Mouse (Mus musculus) bone marrow macrophage, adult 2 months (primary cell): ENCODE data around the gene Map3k9. TPM values are rescaled to one million over a fixed set of nuclear protein-coding genes. Genes with fewer than 3 reads are reported as not detected.

Experiments
- H3K27ac ChIP-seq: 2 replicates; pipeline ENCODE4 v1.5.1; 2012; ENCODE audit warnings: low read depth, low read length; ENCODE audit not compliant: insufficient read depth
- H3K4me1 ChIP-seq: 2 replicates; pipeline ENCODE4 v1.6.1; 2012; ENCODE audit warnings: low read length; ENCODE audit not compliant: control insufficient read depth, insufficient read depth
- H3K4me3 ChIP-seq: 2 replicates; pipeline ENCODE4 v1.5.1; 2012; ENCODE audit warnings: mild to moderate bottlenecking, low read length, moderate library complexity; ENCODE audit not compliant: insufficient read depth
- CTCF ChIP-seq: IDR thresholded peaks from 2 replicates; pipeline ENCODE4 v1.5.1; 2012; ENCODE audit warnings: low read depth, mild to moderate bottlenecking, low read length, moderate library complexity
- POLR2A ChIP-seq: IDR thresholded peaks from 2 replicates; pipeline ENCODE4 v1.6.1; 2012; ENCODE audit warnings: mild to moderate bottlenecking, low read depth, low read length, borderline replicate concordance
- polyA plus RNA-seq: library from polyadenylated mRNA; stranded (reverse); fragments of >200 nt; gene quantifications from 2 replicates; pipeline ENCODE4 v1.2.4, GENCODE M21; 2012; ENCODE audit not compliant: missing spikeins, insufficient read depth, insufficient read length

The Map3k9 gene
- polyA plus RNA-seq, 1 experiment, result 7.5 TPM

DNA sequence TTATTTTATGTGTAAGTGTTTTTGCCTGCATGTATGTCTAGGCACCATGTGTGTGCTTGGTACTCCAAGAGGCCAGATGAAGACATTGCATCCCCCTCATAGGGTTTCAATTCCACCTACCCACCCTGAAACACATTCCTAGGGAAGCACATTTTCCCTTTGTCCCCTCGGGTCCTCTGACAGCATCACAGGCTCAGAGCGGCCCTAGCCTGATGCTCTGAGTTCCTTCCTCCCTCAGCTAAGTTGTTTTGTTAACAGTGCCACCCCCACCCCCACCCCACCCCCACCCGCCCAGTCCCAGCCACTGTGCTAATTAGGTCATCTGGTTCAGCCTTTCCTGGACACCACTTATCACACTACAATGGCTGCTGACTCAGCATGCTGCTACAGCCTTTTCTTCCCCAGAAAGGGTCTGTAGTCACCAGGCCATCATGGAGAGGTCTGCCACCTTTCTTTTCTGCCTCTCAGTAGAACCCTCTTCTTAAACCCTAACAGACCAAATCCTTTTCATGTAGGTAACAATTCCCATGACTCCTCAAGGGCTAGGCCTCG lies 91.4 kb downstream of the Map3k9 start:
- H3K4me3 ChIP-seq, result no peak overlapping the region
- H3K27ac ChIP-seq, result no peak overlapping the region
- TF ChIP-seq CTCF (no peak), POLR2A (no peak)
- peaks cover 12% of the 10 kb centered on the region for H3K4me1 ChIP-seq

DNA sequence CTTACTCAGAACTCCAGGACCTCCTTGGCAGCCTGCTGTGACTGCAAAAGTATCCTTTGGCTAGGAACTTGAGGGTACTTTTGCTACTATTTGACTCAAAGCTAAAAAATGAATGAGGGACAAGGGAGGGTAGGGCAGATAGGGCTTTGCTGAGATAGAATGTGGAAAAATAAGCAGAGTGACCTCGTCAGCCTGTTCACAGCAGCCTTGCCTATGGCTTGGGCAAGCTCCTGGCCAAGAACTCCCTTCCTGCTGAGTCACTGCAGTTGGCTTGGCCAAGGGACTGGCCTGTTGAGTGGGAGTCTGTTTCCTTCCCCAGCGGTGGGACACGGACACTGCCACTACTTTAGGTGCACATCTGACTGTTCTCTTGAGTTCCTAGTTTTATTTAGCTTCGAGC lies 92.4 kb downstream of the Map3k9 start:
- no peak overlapping the region for H3K27ac ChIP-seq
- peaks cover 12% of the 10 kb centered on the region for H3K4me1 ChIP-seq
- H3K4me3 ChIP-seq, result no peak overlapping the region
- TF ChIP-seq CTCF, result no peak

DNA sequence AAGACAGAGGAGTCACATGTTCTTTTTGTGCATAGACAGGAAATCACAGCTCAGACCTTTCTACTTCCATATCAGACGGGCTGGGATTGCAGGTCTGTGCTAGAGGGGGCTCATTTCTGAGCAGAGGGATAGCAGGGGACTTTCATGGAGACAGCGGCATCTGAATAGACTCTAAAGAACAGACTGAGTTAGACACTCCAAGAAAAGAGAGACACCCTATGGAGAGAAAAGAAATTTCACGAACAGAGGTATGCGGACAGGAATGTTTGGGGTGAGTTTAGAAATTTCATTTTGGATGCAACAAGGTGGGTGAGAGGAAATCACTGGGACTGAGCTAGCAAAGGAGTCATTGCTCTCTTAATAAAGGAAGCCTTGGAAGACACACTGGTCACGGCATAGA lies 93.1 kb downstream of the Map3k9 start:
- Histone ChIP-seq H3K27ac (no peak overlapping the region), H3K4me1 (peaks cover 12% of the 10 kb centered on the region), H3K4me3 (no peak overlapping the region)
- TF ChIP-seq POLR2A, result no peak
- no peak for TF ChIP-seq CTCF

DNA sequence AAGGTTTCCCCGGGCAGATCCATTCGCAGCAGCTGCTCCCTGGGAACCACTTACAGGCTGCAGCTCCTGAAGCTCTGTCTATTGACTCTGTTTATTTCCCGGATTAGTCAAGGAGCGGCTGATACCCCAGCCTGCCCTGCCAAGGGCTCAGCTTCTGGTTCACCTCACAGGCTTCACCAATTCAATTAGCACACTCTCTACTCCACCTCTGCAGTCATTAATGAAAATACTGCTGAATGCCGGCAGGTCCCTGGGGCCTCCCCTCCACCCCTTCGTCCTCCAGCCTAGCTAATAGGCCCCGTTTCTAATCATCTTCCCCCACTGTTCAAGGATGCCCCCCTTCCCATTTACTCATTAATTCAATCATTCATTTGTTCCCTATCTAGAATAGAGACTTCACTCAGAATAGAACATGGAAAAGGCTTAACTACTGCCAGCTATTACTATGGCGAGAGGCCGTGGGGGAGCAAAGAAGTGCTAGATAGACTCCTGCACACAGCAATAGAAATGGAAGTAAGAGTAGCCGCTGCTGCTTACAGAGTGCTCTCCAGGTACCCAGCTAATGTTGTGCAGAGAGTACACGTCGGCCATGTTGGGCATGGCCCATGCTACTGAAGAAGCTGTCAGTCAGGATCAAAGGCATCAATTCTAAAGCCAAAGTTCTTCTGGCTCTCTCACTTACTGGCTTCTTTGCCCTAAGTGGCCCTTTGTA lies 94.4 kb downstream of the Map3k9 start:
- Histone ChIP-seq H3K27ac (no peak overlapping the region), H3K4me1 (peaks cover 12% of the 10 kb centered on the region), H3K4me3 (no peak overlapping the region)
- TF ChIP-seq CTCF (no peak), POLR2A (no peak)

GRCm38 (mm10) chr12:81685981-81686380 lies 95.0 kb downstream of the Map3k9 start:
- Histone ChIP-seq H3K27ac (no peak overlapping the region), H3K4me1 (peaks cover 12% of the 10 kb centered on the region), H3K4me3 (no peak overlapping the region)
- TF ChIP-seq POLR2A, result no peak
- TF ChIP-seq CTCF, result no peak

DNA sequence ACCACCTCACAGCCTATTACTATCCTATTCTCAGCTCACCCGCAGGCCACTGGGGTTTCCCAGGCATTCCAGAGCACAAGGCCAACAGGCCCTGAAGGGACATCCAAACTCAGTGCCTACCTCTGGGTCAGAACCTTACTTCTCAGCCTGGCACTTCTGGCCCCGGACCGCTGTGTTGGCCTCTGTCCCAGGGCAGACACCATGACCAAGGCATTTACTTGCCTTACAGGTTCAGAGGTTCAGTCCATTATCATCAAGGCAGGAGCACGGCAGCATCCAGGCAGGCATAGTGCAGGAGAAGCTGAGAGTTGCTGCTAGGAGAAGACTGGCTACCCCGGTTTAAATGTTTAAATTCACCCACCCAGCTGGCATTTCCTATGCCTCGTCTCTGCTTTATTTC lies 96.9 kb downstream of the Map3k9 start:
- Histone ChIP-seq H3K4me3 (no peak overlapping the region), H3K27ac (no peak overlapping the region), H3K4me1 (peaks cover 10% of the 10 kb centered on the region)
- TF ChIP-seq CTCF (no peak), POLR2A (no peak)

GRCm38 (mm10) chr12:81683395-81683794 lies 97.6 kb downstream of the Map3k9 start:
- no peak overlapping the region for H3K4me3 ChIP-seq
- TF ChIP-seq POLR2A (no peak), CTCF (no peak)
- H3K27ac ChIP-seq, result no peak overlapping the region
- H3K4me1 ChIP-seq, result peaks cover 9% of the 10 kb centered on the region

GRCm38 (mm10) chr12:81679807-81680529 lies 101.0 kb downstream of the Map3k9 start:
- no peak overlapping the region for H3K27ac ChIP-seq
- no peak overlapping the region for H3K4me3 ChIP-seq
- peaks cover 19% of the 10 kb centered on the region for H3K4me1 ChIP-seq
- TF ChIP-seq CTCF (no peak), POLR2A (no peak)

GRCm38 (mm10) chr12:81675557-81675956 lies 105.4 kb downstream of the Map3k9 start:
- Histone ChIP-seq H3K27ac (no peak overlapping the region), H3K4me1 (peaks cover 19% of the 10 kb centered on the region), H3K4me3 (no peak overlapping the region)
- no peak for TF ChIP-seq POLR2A
- no peak for TF ChIP-seq CTCF

Other genes with a start within 250 kb of the Map3k9 start
- 9.2 and 14.1 TPM in 2 replicates for gene Gm20498, start 248.3 kb downstream of the Map3k9 start, polyA plus RNA-seq
- 34.1 and 39.7 TPM in 2 replicates for gene Synj2bp, start 248.3 kb downstream of the Map3k9 start, polyA plus RNA-seq
- gene Adam21, start 212.7 kb downstream of the Map3k9 start, polyA plus RNA-seq, result not detected in 2 replicates
- gene Med6, start 186.2 kb downstream of the Map3k9 start, polyA plus RNA-seq, result 37.8 and 43.5 TPM in 2 replicates
- gene Ttc9, start 149.9 kb downstream of the Map3k9 start, polyA plus RNA-seq, result not detected in 2 replicates
- 24.9 and 25.7 TPM in 2 replicates for gene Pcnx, start 78.8 kb upstream of the Map3k9 start, polyA plus RNA-seq